Mouse (Mus musculus) small intestine, adult 2 months (tissue): ENCODE results near the gene Krt76.

Source experiments
- CTCF ChIP-seq: fragments of 200-500 bp; IDR thresholded peaks from 2 replicates; pipeline ENCODE4 v1.5.1; 2012; ENCODE audit warnings: low read depth, mild to moderate bottlenecking, control low read depth, inconsistent platforms, low read length, moderate library complexity, mixed read lengths; ENCODE audit not compliant: insufficient replicate concordance, insufficient read length; ENCODE audit errors: extremely low read depth
- POLR2A ChIP-seq: fragments of 200-500 bp; IDR thresholded peaks from 2 replicates; pipeline ENCODE4 v1.6.1; 2012; ENCODE audit warnings: low read depth, mild to moderate bottlenecking, control low read depth, inconsistent platforms, low read length, moderate library complexity

DNA sequence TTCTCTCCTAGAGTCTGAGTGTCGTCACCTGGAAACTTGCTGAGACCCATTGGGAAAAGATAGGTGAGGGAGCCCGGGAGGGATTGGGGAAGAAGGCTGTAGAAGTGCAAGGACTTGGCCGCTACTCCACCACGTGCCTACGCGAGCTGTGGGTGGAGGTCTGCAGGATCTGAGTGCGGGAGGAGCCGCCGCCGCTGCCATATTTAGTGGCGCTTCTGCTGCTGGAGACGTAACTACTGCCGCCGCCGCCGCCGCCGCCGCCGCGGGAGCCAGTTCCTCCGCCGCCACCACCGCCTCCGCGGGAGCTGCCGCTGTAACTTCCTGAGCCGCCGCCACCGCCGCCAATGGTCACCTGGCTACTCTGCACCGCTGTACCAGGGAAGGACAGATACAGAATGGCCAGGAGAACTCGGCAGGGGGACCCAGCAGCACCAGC, 33.0 kb downstream of the Krt76 start:
- TF ChIP-seq POLR2A (no peak), CTCF (no peak)
